30 mouse cellular contexts compared by ENCODE assay signal in the genomic region with DNA sequence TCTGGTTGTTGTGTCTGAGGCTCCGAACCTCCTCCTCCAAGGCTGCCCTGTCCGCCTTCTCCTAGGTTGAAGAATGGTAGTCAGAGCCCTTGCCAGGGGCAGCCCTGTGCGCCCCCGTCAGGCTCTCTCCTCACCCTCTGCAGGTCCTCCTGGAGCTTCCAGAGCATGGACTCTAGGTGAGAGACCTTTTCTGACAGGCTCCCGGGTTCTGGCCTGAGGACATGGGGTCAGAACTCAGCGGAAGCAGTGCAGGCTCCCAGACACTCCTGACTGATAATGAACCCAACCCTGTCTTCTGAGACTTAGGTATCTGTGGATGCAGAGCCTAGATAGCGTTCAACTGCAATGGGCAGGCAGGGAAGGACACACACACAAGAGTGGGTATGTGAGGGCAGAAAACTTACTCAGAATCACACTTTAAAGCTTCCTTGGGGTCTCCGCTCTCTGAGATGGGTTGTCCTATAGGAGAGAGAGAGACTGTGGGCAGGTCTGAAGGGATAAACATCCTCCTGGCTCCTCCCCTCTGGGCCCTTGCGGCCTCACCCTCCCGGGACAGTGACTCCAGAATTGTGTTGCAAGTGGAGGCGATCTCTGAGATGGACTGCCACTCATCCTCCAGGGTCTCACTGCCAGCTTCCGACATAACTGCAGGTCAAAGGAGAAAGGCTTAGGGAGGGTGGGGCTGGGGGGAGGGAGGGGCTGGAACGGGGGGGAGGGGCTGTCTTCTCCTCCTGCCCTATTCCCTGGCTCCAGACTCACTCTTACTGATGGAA. TPM values are rescaled to one million over a fixed set of nuclear protein-coding genes. Genes with fewer than 3 reads are reported as not detected.
A peak's percentile ranks its signal among the peaks of the same experiment; 100 is the strongest.
DNase-seq lines count a peak whose midpoint lies in the region; ATAC-seq and TF ChIP-seq lines count a peak whose summit lies in the region.
"Had no signal": no experiment of that assay in that cellular context is flagged by ENCODE, and none has a peak within 500 bp of the region (broad histone marks: within the 10 kb centered on the region; RNA-seq: fewer than 3 reads in every experiment).

No protein-coding gene starts in this region.

- intact Hi-C loops in left cerebral cortex, postnatal 14 days (cut with DNase I): no loop called here

- H3K4me3 ChIP-seq in lung, postnatal 0 days (ENCODE audit: low read depth, low read length): no peak overlapping the region
- peak overlapping the region; percentile 15; the same call in 1 of the 2 replicates for H3K4me3 ChIP-seq in limb, embryonic 10.5 days
- H3K4me3 ChIP-seq in liver, embryonic 16.5 days (ENCODE audit: low read depth, low read length): no peak overlapping the region
- H3K4me3 ChIP-seq: embryonic facial prominence, embryonic 13.5 days; forebrain, embryonic 10.5 days; forebrain, embryonic 15.5 days; heart, embryonic 12.5 days; hindbrain, embryonic 15.5 days; kidney, embryonic 15.5 days; limb, embryonic 15.5 days; lung, embryonic 15.5 days; megakaryocyte, embryonic 14.5 days; neural tube, embryonic 15.5 days had no signal

- 69% methylated on average over 12 of the region's 13 CpGs for WGBS in lung, postnatal 0 days
- WGBS in limb, embryonic 10.5 days: 57% methylated on average over 13 of the region's 13 CpGs
- 59% methylated on average over 13 of the region's 13 CpGs for WGBS in liver, embryonic 16.5 days (ENCODE audit: insufficient replicate concordance)

- no peak overlapping the region for H3K4me2 ChIP-seq in lung, postnatal 0 days (replicated peaks; ENCODE audit: low read depth, low read length)
- H3K4me2 ChIP-seq in liver, embryonic 16.5 days (ENCODE audit: low read depth, low read length): no peak overlapping the region
- H3K4me2 ChIP-seq: embryonic facial prominence, embryonic 13.5 days; forebrain, embryonic 15.5 days; heart, embryonic 12.5 days; hindbrain, embryonic 15.5 days; kidney, embryonic 15.5 days; limb, embryonic 15.5 days; lung, embryonic 15.5 days; neural tube, embryonic 15.5 days had no signal

- H3K36me3 ChIP-seq in lung, postnatal 0 days (ENCODE audit: insufficient read depth, low read length): peaks cover 30% of the 10 kb centered on the region
- peaks cover 78% of the 10 kb centered on the region for H3K36me3 ChIP-seq in limb, embryonic 10.5 days
- peaks cover 57% of the 10 kb centered on the region for H3K36me3 ChIP-seq in liver, embryonic 16.5 days (ENCODE audit: control insufficient read depth, insufficient read depth)

- H3K27ac ChIP-seq in lung, postnatal 0 days (ENCODE audit: low read length): no peak overlapping the region
- no peak overlapping the region for H3K27ac ChIP-seq in limb, embryonic 10.5 days
- H3K27ac ChIP-seq in liver, embryonic 16.5 days (ENCODE audit: low read length): no peak overlapping the region
- H3K27ac ChIP-seq: embryonic facial prominence, embryonic 13.5 days; forebrain, embryonic 10.5 days; forebrain, embryonic 15.5 days; hindbrain, embryonic 15.5 days; kidney, embryonic 15.5 days; limb, embryonic 15.5 days; lung, embryonic 15.5 days; neural tube, embryonic 15.5 days; stomach, postnatal 0 days had no signal

- no peak overlapping the region for H3K9ac ChIP-seq in lung, postnatal 0 days (replicated peaks; ENCODE audit: low read depth)
- no peak overlapping the region for H3K9ac ChIP-seq in liver, embryonic 16.5 days (ENCODE audit: low read depth, low read length)
- H3K9ac ChIP-seq: embryonic facial prominence, embryonic 13.5 days; forebrain, embryonic 15.5 days; heart, embryonic 12.5 days; hindbrain, embryonic 15.5 days; kidney, embryonic 15.5 days; limb, embryonic 15.5 days; lung, embryonic 15.5 days; neural tube, embryonic 15.5 days had no signal

- H3K27me3 ChIP-seq in lung, postnatal 0 days (replicated peaks; ENCODE audit: insufficient read depth, low read length): no peaks in the 10 kb centered on the region
- peaks cover 25% of the 10 kb centered on the region for H3K27me3 ChIP-seq in limb, embryonic 10.5 days (ENCODE audit: low read depth, poor library complexity, severe bottlenecking)
- no peaks in the 10 kb centered on the region for H3K27me3 ChIP-seq in liver, embryonic 16.5 days (ENCODE audit: control insufficient read depth, insufficient read depth, low read depth, low read length)
- H3K27me3 ChIP-seq: megakaryocyte, embryonic 14.5 days; Patski had no signal

- DNase-seq in heart, adult 11 months: peak; percentile 92
- no peak for DNase-seq in heart, adult 9 months (ENCODE audit: low spot score in 2 of 2)
- DNase-seq in lung, postnatal 0 days (ENCODE audit: low spot score): peak; percentile 19
- no peak for DNase-seq in lung, postnatal 25 days (ENCODE audit: low spot score)
- no peak for DNase-seq in limb, embryonic 10.5 days (ENCODE audit: low spot score)
- no peak for DNase-seq in left cerebral cortex, postnatal 14 days (ENCODE audit: low spot score in 2 of 2)
- DNase-seq in embryo, embryonic 10 days (ENCODE audit: low spot score): no peak
- DNase-seq: adrenal gland, adult 2 months; adrenal gland, postnatal 36 days; cerebellum, adult 2 months; gastrocnemius, postnatal 10 days; kidney, adult 18-20 months; midbrain, embryonic 14.5 days; right cerebral cortex, adult 18-20 months; right cerebral cortex, postnatal 4 days; thymus, adult 18-20 months; thymus, postnatal 25 days had no signal

- H3K9me3 ChIP-seq in lung, postnatal 0 days (ENCODE audit: low read length): no peaks in the 10 kb centered on the region
- H3K9me3 ChIP-seq in limb, embryonic 10.5 days (replicated peaks): no peaks in the 10 kb centered on the region
- H3K9me3 ChIP-seq in liver, embryonic 16.5 days (replicated peaks; ENCODE audit: control insufficient read depth, low read length): no peaks in the 10 kb centered on the region
- H3K9me3 ChIP-seq: embryonic facial prominence, embryonic 13.5 days; forebrain, embryonic 10.5 days; forebrain, embryonic 15.5 days; heart, embryonic 12.5 days; hindbrain, embryonic 15.5 days; kidney, embryonic 15.5 days; limb, embryonic 15.5 days; lung, embryonic 15.5 days; megakaryocyte, embryonic 14.5 days; neural tube, embryonic 15.5 days had no signal

- TF ChIP-seq EP300 in lung, postnatal 0 days (IDR thresholded peaks at IDR 0.05): no peak

- H3K4me1 ChIP-seq in lung, postnatal 0 days (ENCODE audit: insufficient read depth, low read depth, low read length): peaks cover 3% of the 10 kb centered on the region; the same call in 1 of the 2 replicates
- peaks cover 50% of the 10 kb centered on the region for H3K4me1 ChIP-seq in limb, embryonic 10.5 days
- H3K4me1 ChIP-seq in liver, embryonic 16.5 days (ENCODE audit: control insufficient read depth, low read depth, low read length): peaks cover 27% of the 10 kb centered on the region

- no peak for TF ChIP-seq CTCF in lung, postnatal 0 days (IDR thresholded peaks at IDR 0.05)

- ATAC-seq in lung, postnatal 0 days: no peak
- peak; percentile 22 for ATAC-seq in liver, embryonic 16.5 days (ENCODE audit: low read depth)
- ATAC-seq: forebrain, embryonic 15.5 days; Patski had no signal

RNA-seq across cellular contexts. Expression of a gene that starts 11.8 kb away (rescaled TPM):
- polyA plus RNA-seq in lung, postnatal 0 days (2015; fragmentation: Nextera tagmentation; extraction: Ambion mirVana): 32.6 and 38.2 TPM in 2 replicates
- polyA plus RNA-seq in limb, embryonic 10.5 days (2016; fragmentation: Nextera tagmentation; extraction: Ambion mirVana): 35.9 and 38.6 TPM in 2 replicates
- 19.7 and 22.3 TPM in 2 replicates for polyA plus RNA-seq in liver, embryonic 16.5 days (2015; fragmentation: Nextera tagmentation; extraction: Ambion mirVana)
- total RNA-seq in left cerebral cortex, postnatal 14 days (2021): 10 to 100 TPM; 23.9 to 24.4 TPM

RNA-seq across cellular contexts. Expression of a gene that starts 14.4 kb away (rescaled TPM):
- polyA plus RNA-seq in lung, postnatal 0 days (2015; fragmentation: Nextera tagmentation; extraction: Ambion mirVana): 50.1 and 51.5 TPM in 2 replicates
- polyA plus RNA-seq in limb, embryonic 10.5 days (2016; fragmentation: Nextera tagmentation; extraction: Ambion mirVana): 31.5 and 39.6 TPM in 2 replicates
- 21.6 and 23.6 TPM in 2 replicates for polyA plus RNA-seq in liver, embryonic 16.5 days (2015; fragmentation: Nextera tagmentation; extraction: Ambion mirVana)
- total RNA-seq in left cerebral cortex, postnatal 14 days (2021): 10 to 100 TPM; 22.0 to 23.9 TPM

RNA-seq across cellular contexts. Expression of a gene that starts 36.9 kb away (rescaled TPM):
- 36.8 and 36.9 TPM in 2 replicates for polyA plus RNA-seq in lung, postnatal 0 days (2015; fragmentation: Nextera tagmentation; extraction: Ambion mirVana)
- polyA plus RNA-seq in limb, embryonic 10.5 days (2016; fragmentation: Nextera tagmentation; extraction: Ambion mirVana): 35.3 and 42.2 TPM in 2 replicates
- polyA plus RNA-seq in liver, embryonic 16.5 days (2015; fragmentation: Nextera tagmentation; extraction: Ambion mirVana): 12.9 and 15.2 TPM in 2 replicates
- total RNA-seq in left cerebral cortex, postnatal 14 days (2021): 10 to 100 TPM; 12.6 to 15.9 TPM

RNA-seq across cellular contexts. Expression of a gene that starts 37.0 kb away (rescaled TPM):
- polyA plus RNA-seq in lung, postnatal 0 days (2015; fragmentation: Nextera tagmentation; extraction: Ambion mirVana): 11.3 and 12.9 TPM in 2 replicates
- 31.6 and 34.3 TPM in 2 replicates for polyA plus RNA-seq in limb, embryonic 10.5 days (2016; fragmentation: Nextera tagmentation; extraction: Ambion mirVana)
- 8.2 and 9.7 TPM in 2 replicates for polyA plus RNA-seq in liver, embryonic 16.5 days (2015; fragmentation: Nextera tagmentation; extraction: Ambion mirVana)
- total RNA-seq in left cerebral cortex, postnatal 14 days (2021): 10 to 100 TPM; 63.6 to 65.1 TPM

RNA-seq across cellular contexts. Expression of a gene that starts 41.7 kb away (rescaled TPM):
- 51.1 and 51.9 TPM in 2 replicates for polyA plus RNA-seq in lung, postnatal 0 days (2015; fragmentation: Nextera tagmentation; extraction: Ambion mirVana)
- polyA plus RNA-seq in limb, embryonic 10.5 days (2016; fragmentation: Nextera tagmentation; extraction: Ambion mirVana): 51.5 and 59.3 TPM in 2 replicates
- polyA plus RNA-seq in liver, embryonic 16.5 days (2015; fragmentation: Nextera tagmentation; extraction: Ambion mirVana): 15.9 and 16.4 TPM in 2 replicates
- total RNA-seq in left cerebral cortex, postnatal 14 days (2021): 10 to 100 TPM; 76.1 to 81.7 TPM

Comparison
In these comparisons a context has a peak if more than half of its experiments do, and no peak if none do; other contexts are left out.
1. DNase-seq: peak in heart, adult 11 months (single experiment) and lung, postnatal 0 days (single experiment); none in heart, adult 9 months (0 of 2), lung, postnatal 25 days (single experiment), limb, embryonic 10.5 days (single experiment), left cerebral cortex, postnatal 14 days (0 of 2) and embryo, embryonic 10 days (single experiment).